Mouse (Mus musculus): ENCODE measurements around the gene Dleu7.

DNA sequence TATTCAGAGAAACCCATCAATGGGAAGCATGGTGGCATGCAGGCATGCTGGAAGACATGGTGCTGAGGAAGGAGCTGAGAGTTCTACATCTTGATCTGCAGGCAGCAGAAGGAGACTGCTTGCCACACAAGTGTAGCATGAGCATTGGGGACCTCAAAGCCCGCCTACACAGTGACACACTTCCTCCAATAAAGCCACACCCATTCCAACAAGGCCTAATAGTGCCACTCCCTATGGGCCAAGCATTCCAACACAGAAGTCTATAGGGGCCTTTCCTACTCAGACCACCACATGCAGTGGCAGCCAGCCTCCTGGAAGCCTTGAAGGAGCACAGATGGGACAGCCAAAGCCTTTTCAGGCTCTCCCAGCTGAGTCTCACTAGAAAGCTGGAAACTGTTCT, 46.3 kb upstream of the Dleu7 start:
- TF ChIP-seq MAFK (IDR thresholded peaks at IDR 0.05; ENCODE audit: insufficient read depth, low read depth, low read length) (no peak), ZC3H11A (IDR thresholded peaks at IDR 0.05; ENCODE audit: borderline replicate concordance, low read depth, low read length) (no peak)

Data from ES-E14 (cell line).